Comparison of ENCODE assay signal across 18 mouse cellular contexts in genomic region chr1:135021936-135022335, GRCm38 (mm10). TPM values are rescaled to one million over a fixed set of nuclear protein-coding genes. Genes with fewer than 3 reads are reported as not detected.
DNase-seq lines count a peak whose midpoint lies in the region; ATAC-seq and TF ChIP-seq lines count a peak whose summit lies in the region.
"Had no signal": no experiment of that assay in that cellular context is flagged by ENCODE, and none has a peak within 500 bp of the region (broad histone marks: within the 10 kb centered on the region; RNA-seq: fewer than 3 reads in every experiment).

No protein-coding gene starts in this region.

- 77% methylated on average over 5 of the region's 5 CpGs for WGBS in heart, embryonic 10.5 days
- WGBS in heart, adult 2 months, result 78% methylated on average over 5 of the region's 5 CpGs
- WGBS in lung, embryonic 15.5 days, result 63% methylated on average over 5 of the region's 5 CpGs

- H3K27ac ChIP-seq in heart, embryonic 10.5 days, result peak overlapping the region; percentile 56; the same call in 1 of the 2 replicates
- no peak overlapping the region for H3K27ac ChIP-seq in heart, adult 2 months
- peak overlapping the region; percentile 52 for H3K27ac ChIP-seq in lung, embryonic 15.5 days
- H3K27ac ChIP-seq: hindbrain, postnatal 0 days had no signal

- ATAC-seq in lung, embryonic 15.5 days (ENCODE audit: borderline replicate concordance, extremely low read depth, low FRiP score, low TSS enrichment), result no peak
- ATAC-seq: hindbrain, postnatal 0 days; intestine, postnatal 0 days had no signal

- H3K4me1 ChIP-seq in heart, embryonic 10.5 days, result peaks cover 43% of the 10 kb centered on the region
- H3K4me1 ChIP-seq in heart, adult 2 months (ENCODE audit: control insufficient read depth, insufficient read depth, low read length), result peaks cover 9% of the 10 kb centered on the region
- peaks cover 45% of the 10 kb centered on the region for H3K4me1 ChIP-seq in lung, embryonic 15.5 days

- H3K4me2 ChIP-seq in lung, embryonic 15.5 days, result no peak overlapping the region; the same call in 1 of the 2 replicates

- intact Hi-C loops in heart, adult 2 months (cut with DNase I), result no loop called here
- intact Hi-C loops in left cerebral cortex, postnatal 36 days (cut with DNase I), result no loop called here

- H3K36me3 ChIP-seq in heart, embryonic 10.5 days, result no peaks in the 10 kb centered on the region
- no peaks in the 10 kb centered on the region for H3K36me3 ChIP-seq in heart, adult 2 months (ENCODE audit: control insufficient read depth, insufficient read depth, low read length)
- H3K36me3 ChIP-seq in lung, embryonic 15.5 days, result no peaks in the 10 kb centered on the region
- H3K36me3 ChIP-seq: hindbrain, embryonic 10.5 days; kidney, embryonic 15.5 days had no signal

- H3K79me2 ChIP-seq in heart, adult 2 months (replicated peaks; ENCODE audit: control insufficient read depth, insufficient read depth, low read length), result no peaks in the 10 kb centered on the region

- peaks cover 22% of the 10 kb centered on the region for H3K27me3 ChIP-seq in heart, embryonic 10.5 days (ENCODE audit: insufficient read depth, poor library complexity, severe bottlenecking)
- no peaks in the 10 kb centered on the region for H3K27me3 ChIP-seq in heart, adult 2 months (ENCODE audit: control insufficient read depth, insufficient read depth, low read length)
- H3K27me3 ChIP-seq in lung, embryonic 15.5 days, result no peaks in the 10 kb centered on the region

- TF ChIP-seq EP300 in heart, adult 2 months (IDR thresholded peaks at IDR 0.05; ENCODE audit: insufficient read depth, low read depth, low read length), result no peak

- no peak overlapping the region for H3K4me3 ChIP-seq in heart, embryonic 10.5 days
- H3K4me3 ChIP-seq in heart, adult 2 months, result no peak overlapping the region
- no peak overlapping the region for H3K4me3 ChIP-seq in lung, embryonic 15.5 days
- H3K4me3 ChIP-seq: hindbrain, embryonic 10.5 days; kidney, embryonic 15.5 days had no signal

- no peaks in the 10 kb centered on the region for H3K9me3 ChIP-seq in heart, embryonic 10.5 days
- no peaks in the 10 kb centered on the region for H3K9me3 ChIP-seq in lung, embryonic 15.5 days
- H3K9me3 ChIP-seq: kidney, embryonic 15.5 days had no signal

- no peak overlapping the region for H3K9ac ChIP-seq in heart, adult 2 months (ENCODE audit: low read depth, low read length)
- H3K9ac ChIP-seq in lung, embryonic 15.5 days, result no peak overlapping the region
- H3K9ac ChIP-seq: kidney, embryonic 15.5 days had no signal

- no peak for TF ChIP-seq CTCF in heart, adult 2 months (IDR thresholded peaks at IDR 0.05)

- TF ChIP-seq POLR2A in heart, adult 2 months (IDR thresholded peaks at IDR 0.05; ENCODE audit: insufficient read depth, low read depth, low read length), result no peak

- DNase-seq in heart, embryonic 10.5 days (ENCODE audit: low spot score), result no peak
- DNase-seq in heart, adult 2 months, result no peak
- DNase-seq in lung, postnatal 25 days (ENCODE audit: low spot score), result no peak
- peak; percentile 19 for DNase-seq in brain, adult 2 months (ENCODE audit: low read depth, low spot score)
- DNase-seq in retina, postnatal 1 day, result no peak
- no peak for DNase-seq in left cerebral cortex, postnatal 36 days (ENCODE audit: low spot score in 2 of 2)
- DNase-seq: adrenal gland, postnatal 10 days; cerebellum, adult 11 months; cerebellum, postnatal 14 days; embryo, embryonic 11 days; gastrocnemius, postnatal 14 days; liver; lung, postnatal 36 days had no signal

RNA-seq across cellular contexts. Expression of gene Ube2t, which starts 59.6 kb away (rescaled TPM):
- 49.3 and 51.9 TPM in 2 replicates for polyA plus RNA-seq in heart, embryonic 10.5 days (2016; fragmentation: Nextera tagmentation; extraction: Ambion mirVana)
- total RNA-seq in heart, adult 2 months (2021), result 1 to 10 TPM; 5.9 TPM
- polyA plus RNA-seq in heart, adult 2 months (2012; rRNA removed), result 3.0 and 3.2 TPM in 2 replicates
- polyA plus RNA-seq in lung, embryonic 15.5 days (2015; fragmentation: Nextera tagmentation; extraction: Ambion mirVana), result 40.9 and 41.2 TPM in 2 replicates
- 1 to 10 TPM; 2.4 to 4.2 TPM for total RNA-seq in left cerebral cortex, postnatal 36 days (2021)
